Mouse (Mus musculus) Patski (cell line): Measurements from ENCODE around the gene Sdccag8. TPM values are rescaled to one million over a fixed set of nuclear protein-coding genes. Genes with fewer than 3 reads are reported as not detected.

Source experiments
- ATAC-seq: fragments of 100-300 bp; one replicate; pipeline ENCODE4 v1.8.0; 2021
- CTCF ChIA-PET: fragments of 350-600 bp; sonication (Branson Sonifier 250); formaldehyde crosslinking; loops from one replicate; lab custom pipeline; 2022; ENCODE audit warnings: inconsistent platforms; lab: Charles Lee
- POLR2A ChIA-PET: fragments of 350-600 bp; sonication (Branson Sonifier 250); formaldehyde crosslinking; loops from one replicate; lab custom pipeline; 2022; ENCODE audit warnings: antibody characterized with exemption, inconsistent platforms; lab: Charles Lee
- DNase-seq: peaks from one replicate; pipeline ENCODE4 v3.0.0-alpha.2; 2011; ENCODE audit warnings: low read depth, low spot score
- H3K27me3 ChIP-seq: fragments of 371-371 bp; one replicate; pipeline ENCODE4 v1.5.1; 2021
- CTCF ChIP-seq: fragments of 100-300 bp; IDR thresholded peaks from one replicate; pipeline ENCODE4 v1.5.1; 2021
- in situ Hi-C: fragments of 300-500 bp; cut with MboI; formaldehyde crosslinking; loops from 3 replicates; pipeline ENCODE4 v1.11.1; 2018; ENCODE audit warnings: low pct_unique_long_range_greater_than_20kb, mixed read lengths
- polyA plus RNA-seq: library from polyadenylated mRNA; unstranded; gene quantifications from one replicate; pipeline ENCODE4 v1.2.3, GENCODE M21; 2021

Gene Sdccag8
- polyA plus RNA-seq, 1 experiment from 2014 or later: 25.1 TPM

DNA sequence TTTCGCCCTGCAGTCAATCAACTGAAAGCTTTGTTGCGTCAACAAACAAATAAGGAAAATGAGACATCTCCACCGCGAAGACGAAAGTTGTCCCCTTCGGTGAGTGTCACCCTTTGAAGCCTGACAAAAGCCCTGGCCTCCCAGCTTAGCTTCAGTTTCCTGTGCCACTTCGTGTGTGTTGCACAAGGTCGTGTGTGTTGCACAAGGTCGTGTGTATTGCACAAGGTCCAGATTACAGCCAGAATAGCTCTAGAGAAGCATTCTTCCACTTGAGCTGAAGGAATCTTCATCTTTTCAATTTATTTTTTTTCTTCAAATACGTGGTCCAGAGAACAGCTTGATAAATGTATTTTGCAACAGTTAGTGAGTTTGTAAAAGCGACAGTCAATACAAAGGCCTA lies 11.7 kb downstream of the Sdccag8 start:
- DNase-seq (no peak), ATAC-seq (no peak)
- ChIA-PET POLR2A (interaction anchor here (2.1 kb wide), 1 partner anchor 13 kb away, joined by 9 read pairs; the partner anchor contains the start of gene Cep170), CTCF (interaction anchor here (2.0 kb wide), 1 partner anchor 42 kb away, joined by 4 read pairs; no protein-coding TSS in a partner anchor)
- in situ Hi-C loops: no loop called here
- H3K27me3 ChIP-seq: no peaks in the 10 kb centered on the region
- no peak for TF ChIP-seq CTCF

DNA sequence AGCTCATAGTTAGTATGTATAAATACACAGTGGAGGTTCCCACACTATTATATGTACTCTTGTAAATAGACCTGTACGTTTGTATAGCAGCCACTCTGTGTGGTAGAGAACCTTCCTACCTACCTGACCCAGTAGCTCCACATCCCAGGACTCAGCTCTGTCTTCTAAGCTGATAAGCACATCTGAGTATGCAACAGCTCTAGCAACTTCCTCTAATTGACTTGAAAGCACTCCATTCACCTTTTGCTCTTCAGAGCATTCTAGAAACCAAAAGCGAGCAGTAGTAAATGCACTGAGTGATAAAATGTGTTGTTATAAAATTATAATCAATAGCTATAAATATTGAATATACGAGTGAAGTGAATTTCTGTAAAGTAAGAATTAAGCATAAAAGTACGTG lies 12.5 kb downstream of the Sdccag8 start:
- in situ Hi-C loops: no loop called here
- TF ChIP-seq CTCF: no peak
- H3K27me3 ChIP-seq: no peaks in the 10 kb centered on the region
- DNase-seq (no peak), ATAC-seq (no peak)
- ChIA-PET CTCF (interaction anchor here (1.2 to 2.0 kb wide), 5 partner anchors 13 to 43 kb away, joined by 3 to 8 read pairs (median 4); partner anchors contain the start of genes Cep170 and Sdccag8), POLR2A (interaction anchor here (2.1 kb wide), 1 partner anchor 14 kb away, joined by 9 read pairs; the partner anchor contains the start of gene Cep170)

DNA sequence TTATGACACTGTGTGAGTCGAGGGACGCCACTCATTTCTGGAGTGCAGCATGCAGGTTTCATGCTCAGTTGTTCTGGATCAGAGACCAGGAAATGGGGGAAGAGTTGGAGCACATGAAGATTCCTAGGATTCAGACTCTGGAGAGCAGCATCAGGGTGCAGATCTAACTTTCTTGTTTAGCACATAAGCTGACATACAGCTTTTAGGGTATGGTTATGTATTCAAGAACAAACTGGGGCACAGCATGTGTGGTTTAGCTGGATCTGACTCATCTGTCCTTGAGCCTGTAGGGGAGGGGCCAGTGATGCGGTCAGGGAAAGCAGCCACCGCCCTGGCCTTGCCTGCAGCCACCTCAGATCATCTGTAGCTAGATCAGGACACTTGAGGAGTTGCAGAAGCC lies 12.9 kb downstream of the Sdccag8 start:
- no peaks in the 10 kb centered on the region for H3K27me3 ChIP-seq
- in situ Hi-C loops: no loop called here
- POLR2A ChIA-PET: interaction anchor here (2.1 kb wide), 1 partner anchor 14 kb away, joined by 9 read pairs; the partner anchor contains the start of gene Cep170
- DNase-seq (no peak), ATAC-seq (peak; percentile 98)
- CTCF ChIA-PET: interaction anchor here (0.7 to 2.0 kb wide), 6 partner anchors 13 to 43 kb away, joined by 3 to 8 read pairs (median 4); partner anchors contain the start of genes Cep170 and Sdccag8
- no peak for TF ChIP-seq CTCF

DNA sequence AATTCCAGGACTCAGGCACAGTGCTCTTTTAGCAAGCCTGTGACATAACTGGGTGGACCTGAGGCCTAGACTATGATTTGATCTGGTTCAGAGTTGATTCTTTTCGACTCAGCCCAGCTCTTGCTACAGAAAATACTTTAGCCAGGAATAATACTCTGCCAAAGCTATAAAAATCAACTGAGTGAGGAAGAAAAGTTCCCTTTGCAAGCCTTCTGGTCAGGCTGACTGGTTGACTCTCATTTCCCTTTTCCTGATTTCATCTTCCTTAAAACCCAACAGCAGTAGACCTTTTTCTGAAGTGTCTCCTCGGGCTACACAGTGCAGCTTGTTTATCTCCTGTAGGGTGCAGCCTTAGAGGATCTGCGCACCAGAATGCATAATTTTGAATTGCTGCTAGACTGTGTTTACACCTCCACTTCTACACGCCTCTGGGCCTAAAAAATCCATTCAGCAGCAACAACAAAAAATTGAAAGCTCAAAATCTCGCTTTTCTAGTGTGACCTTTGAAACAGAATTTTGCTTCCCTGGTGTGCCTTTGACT lies 13.6 kb downstream of the Sdccag8 start:
- POLR2A ChIA-PET: interaction anchor here (2.1 kb wide), 1 partner anchor 15 kb away, joined by 9 read pairs; the partner anchor contains the start of gene Cep170
- H3K27me3 ChIP-seq: no peaks in the 10 kb centered on the region
- TF ChIP-seq CTCF: no peak
- CTCF ChIA-PET: interaction anchor here (0.7 to 2.0 kb wide), 7 partner anchors 14 to 44 kb away, joined by 3 to 8 read pairs (median 4); partner anchors contain the start of genes Cep170 and Sdccag8
- DNase-seq (no peak), ATAC-seq (peak; percentile 55)
- in situ Hi-C loops: no loop called here

DNA sequence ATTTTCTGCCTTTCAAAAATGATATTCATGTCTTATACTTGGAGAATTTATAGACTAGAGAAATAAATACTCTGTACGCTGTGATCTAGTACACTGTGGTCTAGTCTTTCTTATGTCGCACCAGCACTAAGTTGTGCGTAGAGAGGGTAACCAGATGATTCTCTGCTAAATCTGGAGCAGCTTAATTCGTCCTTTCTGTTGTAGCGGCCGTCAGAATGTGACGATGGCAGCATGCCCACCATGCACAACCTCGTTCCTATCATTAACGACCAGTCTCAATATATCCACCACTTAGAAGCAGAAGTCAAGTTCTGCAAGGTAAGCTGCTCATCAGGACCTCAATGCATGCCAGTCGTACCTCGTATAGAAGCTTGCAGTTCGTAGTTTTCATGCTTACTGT lies 14.2 kb downstream of the Sdccag8 start:
- in situ Hi-C loops: no loop called here

DNA sequence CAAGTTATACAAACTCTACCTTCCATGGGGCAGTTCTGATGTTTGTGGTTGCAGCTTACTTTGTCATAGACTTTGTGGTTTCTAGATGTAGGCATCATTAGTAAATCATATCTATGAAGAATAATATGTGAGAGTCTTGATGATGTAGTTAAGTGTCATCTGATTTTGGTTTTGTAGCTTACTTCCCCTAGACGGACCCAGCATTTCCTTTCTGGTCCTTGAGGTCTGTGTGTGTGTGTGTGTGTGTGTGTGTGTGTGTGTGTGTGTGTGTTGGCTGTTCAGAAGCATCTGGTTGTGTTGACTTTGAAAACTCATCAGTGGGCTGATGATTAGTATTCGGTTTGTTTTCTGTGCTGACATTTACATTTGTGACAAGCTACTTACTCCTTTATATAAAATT lies 17.6 kb downstream of the Sdccag8 start:
- CTCF ChIA-PET: interaction anchor here (1.0 to 2.8 kb wide), 5 partner anchors 11 to 87 kb away, joined by 3 to 7 read pairs (median 3); no protein-coding TSS in a partner anchor
- DNase-seq: no peak
- no peak for TF ChIP-seq CTCF
- in situ Hi-C loops: no loop called here
- no peak for ATAC-seq
- H3K27me3 ChIP-seq: no peaks in the 10 kb centered on the region
- POLR2A ChIA-PET: interaction anchor here (0.6 kb wide), 1 partner anchor 642 kb away, joined by 4 read pairs; no protein-coding TSS in a partner anchor

More for the DNA sequence above, 14.2 kb downstream of the Sdccag8 start:
- POLR2A ChIA-PET: no interaction called here
- no peak for DNase-seq
- TF ChIP-seq CTCF: no peak
- CTCF ChIA-PET: interaction anchor here (1.2 kb wide), 1 partner anchor 15 kb away, joined by 3 read pairs; no protein-coding TSS in a partner anchor
- ATAC-seq: no peak
- H3K27me3 ChIP-seq: no peaks in the 10 kb centered on the region

DNA sequence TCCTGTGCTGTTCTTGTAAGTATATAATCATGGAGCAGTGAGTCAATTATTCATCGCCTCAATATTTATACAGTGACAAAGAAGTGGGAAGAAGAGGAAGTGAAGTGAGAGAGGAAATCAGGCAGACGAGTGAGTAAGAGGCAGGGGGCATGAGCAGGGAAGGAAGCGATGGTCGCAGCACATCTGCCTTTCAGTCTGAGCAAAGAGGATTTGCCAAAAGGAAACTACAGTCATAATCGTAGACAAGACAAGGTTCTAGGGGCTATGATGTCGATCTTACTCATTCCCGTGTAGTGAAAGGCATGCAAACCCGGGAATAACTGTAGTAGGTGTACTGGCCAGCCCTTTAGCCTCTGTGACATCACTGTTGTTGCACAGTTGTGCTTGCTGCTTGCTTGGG lies 18.1 kb downstream of the Sdccag8 start:
- H3K27me3 ChIP-seq: no peaks in the 10 kb centered on the region
- ATAC-seq: no peak
- in situ Hi-C loops: no loop called here
- DNase-seq: no peak
- no peak for TF ChIP-seq CTCF
- ChIA-PET CTCF (interaction anchor here (1.2 to 2.8 kb wide), 4 partner anchors 11 to 88 kb away, joined by 3 to 7 read pairs (median 5); no protein-coding TSS in a partner anchor), POLR2A (interaction anchor here (0.6 kb wide), 1 partner anchor 642 kb away, joined by 4 read pairs; no protein-coding TSS in a partner anchor)

DNA sequence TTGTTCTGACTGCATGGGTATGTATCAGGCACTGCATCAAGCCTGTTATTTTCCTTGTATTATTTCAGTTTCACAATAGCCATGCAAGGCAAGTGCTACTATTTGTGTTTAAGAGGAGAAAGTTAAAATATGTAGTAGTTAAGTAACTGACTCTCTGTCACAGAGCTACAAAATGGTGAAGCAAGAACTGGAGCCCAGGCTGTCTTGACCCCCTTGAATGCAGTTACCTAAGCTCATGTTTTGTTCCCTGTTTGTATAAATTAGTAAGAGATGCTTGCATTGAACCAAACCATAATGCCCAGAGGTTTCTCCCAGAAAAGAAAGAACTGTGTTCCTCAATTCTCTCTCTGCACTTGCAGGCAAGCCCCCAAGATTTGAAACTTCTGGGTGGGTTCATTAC lies 18.8 kb downstream of the Sdccag8 start:
- no peak for TF ChIP-seq CTCF
- ATAC-seq: no peak
- ChIA-PET CTCF (interaction anchor here (0.9 to 2.8 kb wide), 6 partner anchors 10 to 74 kb away, joined by 3 to 7 read pairs (median 4); no protein-coding TSS in a partner anchor), POLR2A (no interaction called here)
- DNase-seq: no peak
- no peaks in the 10 kb centered on the region for H3K27me3 ChIP-seq
- in situ Hi-C loops: no loop called here

DNA sequence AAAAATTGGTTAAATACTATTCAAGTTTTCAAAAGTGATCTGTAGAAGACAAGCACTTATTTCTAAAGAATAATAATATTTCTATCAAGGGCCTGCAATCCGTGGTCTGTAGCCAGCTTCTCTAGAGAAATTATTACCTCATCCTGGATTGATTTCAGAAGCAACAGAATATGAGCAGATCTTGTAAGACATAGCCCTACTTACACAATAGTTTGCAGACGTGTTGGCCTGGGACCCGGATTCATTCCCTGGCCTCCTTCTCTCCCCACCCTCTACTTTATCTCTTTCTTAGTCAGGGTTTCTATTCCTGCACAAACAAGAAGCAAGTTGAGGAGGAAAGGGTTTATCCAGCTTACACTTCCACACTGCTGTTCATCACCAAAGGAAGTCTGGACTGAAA lies 19.5 kb downstream of the Sdccag8 start:
- POLR2A ChIA-PET: no interaction called here
- no peak for TF ChIP-seq CTCF
- DNase-seq (no peak), ATAC-seq (no peak)
- no peaks in the 10 kb centered on the region for H3K27me3 ChIP-seq
- CTCF ChIA-PET: interaction anchor here (1.4 to 2.8 kb wide), 6 partner anchors 10 to 75 kb away, joined by 3 to 7 read pairs (median 4); no protein-coding TSS in a partner anchor
- in situ Hi-C loops: no loop called here

DNA sequence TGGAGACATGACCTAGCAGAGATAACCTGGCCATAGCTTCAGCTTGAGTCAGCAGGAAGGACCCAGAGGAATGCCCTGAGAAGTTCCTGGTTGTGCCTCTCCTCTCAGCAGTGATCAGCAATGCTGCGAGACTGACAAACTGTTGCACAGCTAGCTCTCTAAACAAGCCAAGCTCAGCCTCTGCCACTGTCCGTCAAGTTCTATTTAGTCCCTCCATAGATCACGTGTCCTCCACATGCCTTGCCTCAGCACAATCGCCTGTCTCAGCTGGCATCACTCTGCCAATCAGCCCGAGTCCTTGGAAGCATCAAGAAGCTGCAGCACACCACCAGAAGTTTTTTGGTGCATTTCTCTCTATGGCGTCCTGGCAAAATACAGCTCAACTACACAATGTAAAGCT lies 20.4 kb downstream of the Sdccag8 start:
- in situ Hi-C loops: no loop called here
- TF ChIP-seq CTCF: no peak
- DNase-seq (no peak), ATAC-seq (peak; percentile 25)
- H3K27me3 ChIP-seq: no peaks in the 10 kb centered on the region
- ChIA-PET CTCF (interaction anchor here (1.5 to 2.8 kb wide), 4 partner anchors 9 to 20 kb away, joined by 4 to 7 read pairs (median 6); no protein-coding TSS in a partner anchor), POLR2A (no interaction called here)
